Mouse (Mus musculus): Measurements from ENCODE around the gene Frem3. TPM values are rescaled to one million over a fixed set of nuclear protein-coding genes. Genes with fewer than 3 reads are reported as not detected.

Gene Frem3
- 1.0 and 1.1 TPM in 2 replicates for polyA plus RNA-seq (2014; fragmentation: Nextera tagmentation; extraction: Ambion mirVana)

DNA sequence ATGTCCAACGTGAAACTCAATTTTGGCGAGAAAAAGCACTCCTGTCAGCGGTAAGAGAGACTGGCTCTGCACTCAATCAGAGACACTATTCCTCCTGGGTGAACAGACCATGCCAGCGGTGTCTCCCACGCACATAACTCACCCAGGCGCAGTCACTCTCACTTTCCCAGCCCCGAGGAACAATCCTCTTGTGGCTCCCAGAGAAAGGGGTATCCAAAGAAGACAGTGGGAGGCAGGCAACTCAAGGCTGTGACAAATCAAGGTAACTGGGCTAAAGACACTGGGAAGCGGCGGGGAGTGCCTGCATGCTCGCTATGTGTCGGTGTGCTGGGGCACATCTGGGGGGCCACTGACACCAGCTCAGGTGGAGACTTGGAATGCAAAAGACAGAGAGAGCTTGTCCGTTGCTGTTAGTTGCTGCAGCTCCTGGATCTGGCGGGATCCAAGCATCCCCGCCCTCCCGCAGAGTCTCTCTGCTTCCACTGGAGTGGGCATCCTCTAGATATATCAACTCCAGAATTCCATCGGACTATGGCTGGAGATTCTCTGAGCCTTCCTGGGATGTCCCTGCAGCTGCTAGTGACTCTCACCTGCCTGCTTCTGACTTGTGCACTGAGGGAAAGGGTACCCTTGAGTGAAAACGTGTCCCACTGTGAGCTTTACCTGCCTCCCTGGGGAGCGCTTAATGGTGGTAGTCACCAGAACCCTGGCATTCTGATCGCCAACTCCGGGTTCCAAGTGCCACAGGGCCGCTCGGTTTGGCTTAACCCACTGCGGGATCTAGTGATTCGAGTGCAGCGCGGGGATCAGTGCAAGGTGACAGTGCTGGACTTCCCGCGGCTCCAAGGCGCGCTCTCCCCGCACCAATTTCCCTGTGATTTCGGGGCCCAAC lies at the start of gene Frem3:
Gene Frem3 (plus strand): TSS at position 532 of the 892 bp plus-strand sequence.
- peak within 1 kb of the TSS; percentile 42; the same call in 1 of the 2 replicates for H3K9ac ChIP-seq (ENCODE audit: low read length)
- H3K36me3 ChIP-seq (ENCODE audit: control insufficient read depth, insufficient read depth, low read length): no peaks in the 10 kb centered on the region
- H3K4me3 ChIP-seq (ENCODE audit: control insufficient read depth in 1 of 2, insufficient read depth in 1 of 2, low read depth in 1 of 2, low read length in 2 of 2): peak within 1 kb of the TSS; percentile 34 to 37
- H3K27me3 ChIP-seq (ENCODE audit: control insufficient read depth, insufficient read depth, low read length): peaks cover 24% of the 10 kb centered on the region
- ATAC-seq (ENCODE audit: insufficient number of reproducible peaks, insufficient read depth, low FRiP score, low read depth): no peak
- H3K27ac ChIP-seq (replicated peaks in 1 of 2; ENCODE audit: control insufficient read depth in 1 of 2, insufficient read depth in 1 of 2, low read depth in 2 of 2, low read length in 2 of 2): no peak within 1 kb of the TSS
- WGBS: 4% methylated on average over 32 of the region's 32 CpGs
- peaks cover 7 to 8% of the 10 kb centered on the region in 2 experiments; a peak in 3 of 4 replicates for H3K4me1 ChIP-seq (ENCODE audit: control insufficient read depth in 2 of 2, insufficient read depth in 2 of 2, low read length in 2 of 2)
- peak within 1 kb of the TSS; percentile 71 for H3K4me2 ChIP-seq (ENCODE audit: low read length)
- no peaks in the 10 kb centered on the region for H3K9me3 ChIP-seq (ENCODE audit: control insufficient read depth, low read length)

DNA sequence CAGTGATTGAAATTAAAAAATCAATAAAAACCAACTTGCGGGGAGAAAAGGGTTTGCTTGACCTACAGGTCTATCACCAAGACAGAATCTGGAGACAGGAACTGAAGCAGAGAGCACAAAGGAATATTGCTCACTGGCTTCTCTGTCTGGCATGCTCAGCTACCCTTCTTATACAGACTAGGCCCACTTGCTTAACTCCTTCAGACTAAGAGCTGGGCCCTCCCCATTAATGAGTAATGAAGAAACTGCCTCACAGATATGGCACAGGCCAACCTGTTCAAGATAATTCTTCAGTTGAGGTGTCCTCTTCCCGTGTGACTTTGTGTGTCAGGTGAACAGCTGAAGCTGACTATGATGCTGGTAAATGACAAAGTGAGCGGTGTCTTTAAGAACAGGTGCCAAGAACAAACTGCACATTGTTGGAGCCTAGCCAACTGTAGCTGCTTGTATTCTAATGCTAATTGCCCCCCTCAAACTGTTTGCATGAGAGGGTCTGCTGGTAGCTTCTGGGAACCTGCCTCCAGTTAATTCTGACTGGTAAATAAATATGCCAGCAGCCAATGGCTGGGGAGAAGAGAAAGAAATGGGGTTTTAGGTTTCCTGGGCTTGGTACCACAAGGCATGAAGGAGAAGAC lies 46.6 kb upstream of the Frem3 start:
- no peak overlapping the region for H3K27ac ChIP-seq (replicated peaks in 1 of 2; ENCODE audit: control insufficient read depth in 1 of 2, insufficient read depth in 1 of 2, low read depth in 2 of 2, low read length in 2 of 2)
- no peak for ATAC-seq (ENCODE audit: insufficient number of reproducible peaks, insufficient read depth, low FRiP score, low read depth)
- H3K4me1 ChIP-seq (ENCODE audit: control insufficient read depth in 2 of 2, insufficient read depth in 2 of 2, low read length in 2 of 2): no peaks in the 10 kb centered on the region
- no peak overlapping the region for H3K4me2 ChIP-seq (ENCODE audit: low read length)
- H3K27me3 ChIP-seq (ENCODE audit: control insufficient read depth, insufficient read depth, low read length): no peaks in the 10 kb centered on the region
- no peaks in the 10 kb centered on the region for H3K9me3 ChIP-seq (ENCODE audit: control insufficient read depth, low read length)
- no peaks in the 10 kb centered on the region for H3K36me3 ChIP-seq (ENCODE audit: control insufficient read depth, insufficient read depth, low read length)
- no peak overlapping the region for H3K9ac ChIP-seq (ENCODE audit: low read length)
- no peak overlapping the region for H3K4me3 ChIP-seq (ENCODE audit: control insufficient read depth in 1 of 2, insufficient read depth in 1 of 2, low read depth in 1 of 2, low read length in 2 of 2)
- 77% methylated on average over 3 of the region's 3 CpGs for WGBS

DNA sequence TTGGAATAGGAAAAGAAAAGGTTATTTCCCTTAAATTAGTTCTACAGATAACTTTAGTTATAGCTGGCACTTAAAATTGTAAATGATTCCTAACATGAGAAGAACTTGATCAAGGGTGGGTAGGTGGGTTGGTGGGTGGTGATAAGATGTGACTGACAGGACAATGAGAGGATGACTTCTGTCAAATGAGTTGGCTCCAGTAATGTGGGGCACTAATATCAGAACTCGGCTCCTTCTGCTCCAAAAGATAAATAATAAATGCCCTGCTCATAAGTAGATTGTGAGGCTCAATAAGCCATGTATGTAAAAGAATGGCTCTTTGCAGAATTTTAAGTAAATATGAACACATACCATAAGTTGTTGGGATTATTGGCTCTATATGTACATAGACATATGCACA lies 43.4 kb upstream of the Frem3 start:
- no peak for ATAC-seq (ENCODE audit: insufficient number of reproducible peaks, insufficient read depth, low FRiP score, low read depth)
- WGBS: 74% methylated on average over 1 of the region's 1 CpGs

DNA sequence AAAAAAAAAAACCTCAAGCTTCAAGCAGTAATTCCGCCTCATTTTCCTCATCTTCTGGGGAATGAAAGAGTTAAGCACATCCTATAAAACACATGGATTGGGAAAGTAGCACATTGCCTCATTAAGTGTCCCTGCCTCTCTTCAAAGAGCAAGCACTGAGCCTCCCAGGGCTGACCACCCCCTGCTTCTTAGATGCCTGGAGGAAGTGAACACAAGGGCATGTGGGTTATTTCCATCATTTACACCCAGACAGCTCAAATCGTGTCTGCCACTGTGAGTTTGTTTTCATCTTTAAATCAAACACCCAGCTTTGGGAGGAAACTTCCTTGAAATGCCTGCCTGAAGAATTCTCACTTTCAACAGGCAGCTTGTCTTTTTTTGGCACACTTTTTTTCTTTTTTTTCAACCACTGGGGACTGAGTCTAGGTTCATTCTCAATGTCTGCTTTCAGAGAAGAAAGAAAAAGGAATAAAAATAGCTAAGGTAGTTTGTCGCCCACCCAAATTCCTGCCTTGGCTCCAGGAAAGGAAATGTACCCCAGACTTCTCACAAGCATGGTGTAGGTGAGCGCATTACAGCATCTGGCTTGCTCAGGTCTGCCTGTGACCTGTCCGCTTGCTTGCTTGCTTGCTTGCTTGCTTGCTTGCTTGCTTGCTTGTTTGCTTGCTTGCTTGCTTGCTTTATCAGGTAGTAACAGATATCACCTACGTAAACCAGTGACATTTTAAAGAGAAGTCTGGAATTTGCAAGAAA lies 42.5 kb upstream of the Frem3 start:
- no peaks in the 10 kb centered on the region for H3K36me3 ChIP-seq (ENCODE audit: control insufficient read depth, insufficient read depth, low read length)
- H3K4me3 ChIP-seq (ENCODE audit: control insufficient read depth in 1 of 2, insufficient read depth in 1 of 2, low read depth in 1 of 2, low read length in 2 of 2): no peak overlapping the region
- H3K27me3 ChIP-seq (ENCODE audit: control insufficient read depth, insufficient read depth, low read length): no peaks in the 10 kb centered on the region
- no peak for ATAC-seq (ENCODE audit: insufficient number of reproducible peaks, insufficient read depth, low FRiP score, low read depth)
- H3K9me3 ChIP-seq (ENCODE audit: control insufficient read depth, low read length): no peaks in the 10 kb centered on the region
- H3K4me1 ChIP-seq (ENCODE audit: control insufficient read depth in 2 of 2, insufficient read depth in 2 of 2, low read length in 2 of 2): no peaks in the 10 kb centered on the region
- H3K9ac ChIP-seq (ENCODE audit: low read length): no peak overlapping the region
- no peak overlapping the region for H3K4me2 ChIP-seq (ENCODE audit: low read length)
- WGBS: 58% methylated on average over 6 of the region's 6 CpGs
- no peak overlapping the region for H3K27ac ChIP-seq (replicated peaks in 1 of 2; ENCODE audit: control insufficient read depth in 1 of 2, insufficient read depth in 1 of 2, low read depth in 2 of 2, low read length in 2 of 2)

More for the DNA sequence above, 43.4 kb upstream of the Frem3 start:
- H3K4me2 ChIP-seq (ENCODE audit: low read length): no peak overlapping the region
- no peaks in the 10 kb centered on the region for H3K4me1 ChIP-seq (ENCODE audit: control insufficient read depth in 2 of 2, insufficient read depth in 2 of 2, low read length in 2 of 2)
- H3K4me3 ChIP-seq (ENCODE audit: control insufficient read depth in 1 of 2, insufficient read depth in 1 of 2, low read depth in 1 of 2, low read length in 2 of 2): no peak overlapping the region
- no peaks in the 10 kb centered on the region for H3K9me3 ChIP-seq (ENCODE audit: control insufficient read depth, low read length)
- H3K27ac ChIP-seq (replicated peaks in 1 of 2; ENCODE audit: control insufficient read depth in 1 of 2, insufficient read depth in 1 of 2, low read depth in 2 of 2, low read length in 2 of 2): no peak overlapping the region
- H3K9ac ChIP-seq (ENCODE audit: low read length): no peak overlapping the region
- H3K36me3 ChIP-seq (ENCODE audit: control insufficient read depth, insufficient read depth, low read length): no peaks in the 10 kb centered on the region
- H3K27me3 ChIP-seq (ENCODE audit: control insufficient read depth, insufficient read depth, low read length): no peaks in the 10 kb centered on the region

DNA sequence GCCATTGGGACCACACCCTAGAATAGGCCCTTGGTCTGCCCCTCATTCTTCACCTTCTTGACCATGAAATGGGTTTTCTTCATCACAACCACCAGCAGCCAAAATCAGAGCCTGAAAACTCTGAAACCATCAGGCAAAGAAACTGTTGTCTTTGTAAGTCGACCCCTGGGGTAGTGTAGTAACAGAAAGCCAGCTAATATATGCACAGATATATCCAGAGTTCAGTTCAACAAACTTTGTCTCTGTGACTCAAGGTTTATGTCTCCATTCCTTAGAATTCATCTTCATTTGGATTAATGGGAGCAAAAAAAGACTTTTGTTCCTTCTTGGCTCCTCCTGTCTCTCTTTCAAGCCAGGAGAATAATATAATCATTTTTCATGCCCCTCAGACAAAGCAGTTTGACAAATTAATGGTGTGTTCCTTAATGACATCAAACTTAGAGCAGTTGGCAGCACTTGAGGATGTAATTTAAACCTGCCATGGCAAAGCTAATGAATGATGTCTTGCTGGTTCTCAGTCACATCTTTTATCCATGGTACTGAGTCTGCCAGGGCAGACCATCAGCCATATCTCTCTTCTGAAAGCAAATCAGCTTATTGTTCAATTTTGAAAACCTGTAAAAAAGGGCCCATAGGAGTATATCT lies 38.3 kb upstream of the Frem3 start:
- WGBS: 55% methylated on average over 1 of the region's 1 CpGs
- H3K27ac ChIP-seq (replicated peaks in 1 of 2; ENCODE audit: control insufficient read depth in 1 of 2, insufficient read depth in 1 of 2, low read depth in 2 of 2, low read length in 2 of 2): no peak overlapping the region
- H3K4me1 ChIP-seq (ENCODE audit: control insufficient read depth in 2 of 2, insufficient read depth in 2 of 2, low read length in 2 of 2): no peaks in the 10 kb centered on the region
- no peak overlapping the region for H3K4me3 ChIP-seq (ENCODE audit: control insufficient read depth in 1 of 2, insufficient read depth in 1 of 2, low read depth in 1 of 2, low read length in 2 of 2)
- no peak for ATAC-seq (ENCODE audit: insufficient number of reproducible peaks, insufficient read depth, low FRiP score, low read depth)
- H3K9me3 ChIP-seq (ENCODE audit: control insufficient read depth, low read length): no peaks in the 10 kb centered on the region
- H3K36me3 ChIP-seq (ENCODE audit: control insufficient read depth, insufficient read depth, low read length): no peaks in the 10 kb centered on the region
- no peak overlapping the region for H3K4me2 ChIP-seq (ENCODE audit: low read length)
- H3K27me3 ChIP-seq (ENCODE audit: control insufficient read depth, insufficient read depth, low read length): no peaks in the 10 kb centered on the region
- no peak overlapping the region for H3K9ac ChIP-seq (ENCODE audit: low read length)

DNA sequence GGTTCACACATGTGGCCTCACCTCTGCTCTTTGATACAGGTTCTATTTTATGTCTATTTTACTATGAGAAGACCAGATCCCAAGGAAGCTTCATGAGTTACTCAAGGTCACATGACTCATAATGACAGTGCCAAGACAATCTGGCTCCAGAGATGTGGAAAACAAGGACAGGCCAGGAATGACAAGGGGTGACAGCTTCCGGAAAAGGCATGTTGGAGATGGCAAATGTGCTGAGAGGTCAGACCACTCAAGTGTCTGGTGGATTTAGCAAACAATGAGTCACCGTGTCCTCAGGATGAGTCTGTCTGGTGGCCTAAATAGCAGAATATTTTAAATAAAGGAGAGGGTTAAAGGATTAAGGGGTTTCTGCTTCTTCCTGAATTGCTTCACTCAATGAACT lies 33.8 kb upstream of the Frem3 start:
- no peak overlapping the region for H3K9ac ChIP-seq (ENCODE audit: low read length)
- no peak overlapping the region for H3K4me3 ChIP-seq (ENCODE audit: control insufficient read depth in 1 of 2, insufficient read depth in 1 of 2, low read depth in 1 of 2, low read length in 2 of 2)
- no peak for ATAC-seq (ENCODE audit: insufficient number of reproducible peaks, insufficient read depth, low FRiP score, low read depth)
- H3K9me3 ChIP-seq (ENCODE audit: control insufficient read depth, low read length): no peaks in the 10 kb centered on the region
- no peaks in the 10 kb centered on the region for H3K27me3 ChIP-seq (ENCODE audit: control insufficient read depth, insufficient read depth, low read length)
- no peak overlapping the region for H3K4me2 ChIP-seq (ENCODE audit: low read length)
- H3K4me1 ChIP-seq (ENCODE audit: control insufficient read depth in 2 of 2, insufficient read depth in 2 of 2, low read length in 2 of 2): no peaks in the 10 kb centered on the region
- 61% methylated on average over 2 of the region's 2 CpGs for WGBS
- H3K27ac ChIP-seq (replicated peaks in 1 of 2; ENCODE audit: control insufficient read depth in 1 of 2, insufficient read depth in 1 of 2, low read depth in 2 of 2, low read length in 2 of 2): no peak overlapping the region
- no peaks in the 10 kb centered on the region for H3K36me3 ChIP-seq (ENCODE audit: control insufficient read depth, insufficient read depth, low read length)

DNA sequence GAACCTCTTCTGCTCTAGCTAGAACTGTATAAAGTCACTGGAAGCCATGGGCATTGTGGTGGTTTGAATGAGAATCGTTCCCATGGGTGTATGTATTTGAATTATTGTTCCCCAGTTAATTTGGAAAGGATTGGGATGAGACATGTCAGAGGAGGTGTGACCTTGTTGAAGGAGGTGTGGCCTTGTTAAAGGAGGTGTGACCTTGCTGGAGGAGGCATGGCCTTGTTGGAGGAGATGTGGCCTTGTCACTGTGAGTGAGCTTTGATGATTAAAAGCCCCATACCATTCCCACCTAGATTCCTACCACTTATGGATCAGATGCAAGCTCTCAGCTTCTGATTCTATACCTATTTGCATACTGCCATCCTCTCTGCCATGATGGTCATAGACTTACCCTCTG lies 31.8 kb upstream of the Frem3 start:
- no peak overlapping the region for H3K4me2 ChIP-seq (ENCODE audit: low read length)
- H3K9me3 ChIP-seq (ENCODE audit: control insufficient read depth, low read length): no peaks in the 10 kb centered on the region
- ATAC-seq (ENCODE audit: insufficient number of reproducible peaks, insufficient read depth, low FRiP score, low read depth): no peak
- no peak overlapping the region for H3K27ac ChIP-seq (replicated peaks in 1 of 2; ENCODE audit: control insufficient read depth in 1 of 2, insufficient read depth in 1 of 2, low read depth in 2 of 2, low read length in 2 of 2)
- no peak overlapping the region for H3K9ac ChIP-seq (ENCODE audit: low read length)
- no peaks in the 10 kb centered on the region for H3K27me3 ChIP-seq (ENCODE audit: control insufficient read depth, insufficient read depth, low read length)
- H3K4me1 ChIP-seq (ENCODE audit: control insufficient read depth in 2 of 2, insufficient read depth in 2 of 2, low read length in 2 of 2): no peaks in the 10 kb centered on the region
- WGBS: 68% methylated on average over 1 of the region's 1 CpGs
- no peak overlapping the region for H3K4me3 ChIP-seq (ENCODE audit: control insufficient read depth in 1 of 2, insufficient read depth in 1 of 2, low read depth in 1 of 2, low read length in 2 of 2)
- no peaks in the 10 kb centered on the region for H3K36me3 ChIP-seq (ENCODE audit: control insufficient read depth, insufficient read depth, low read length)

Measured in heart, embryonic 14.5 days (tissue).